In the genomic region with DNA sequence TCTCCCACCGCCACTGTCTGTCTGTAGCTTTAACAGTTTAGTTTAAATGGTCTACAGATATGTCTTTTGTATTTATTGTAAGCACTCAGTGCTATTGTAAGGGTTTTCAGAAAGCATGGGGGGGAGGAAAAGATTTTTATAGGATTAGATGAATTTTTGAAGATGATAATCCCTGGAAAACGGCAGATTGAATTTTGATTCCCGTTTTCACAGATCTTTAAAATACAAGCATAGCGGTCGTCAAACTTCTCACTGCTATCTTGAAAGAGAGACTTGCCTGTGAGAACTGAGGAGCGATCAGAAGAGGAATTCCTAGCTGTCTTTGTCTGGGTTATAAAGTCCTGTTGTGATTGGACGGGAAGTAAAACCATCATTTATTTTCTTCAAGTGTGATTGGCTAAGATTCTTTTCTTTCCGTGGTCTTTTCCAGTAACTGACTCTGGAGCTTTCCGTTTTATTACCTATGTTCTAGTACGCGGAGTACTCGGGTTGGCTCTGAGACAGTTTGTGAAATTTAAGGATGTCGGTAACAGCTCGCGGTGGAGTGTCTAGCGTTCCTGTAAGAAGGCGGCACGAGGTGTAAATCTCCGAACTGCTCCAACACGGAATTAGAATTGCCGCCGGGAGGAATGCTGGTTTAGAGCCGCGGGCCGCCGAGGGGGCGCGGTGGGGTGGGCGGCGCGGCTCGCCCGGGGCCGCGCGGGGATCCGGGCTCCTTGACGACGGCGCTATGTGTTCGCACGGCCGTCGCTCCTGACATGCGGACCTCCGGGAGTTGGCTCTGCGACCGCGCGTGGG, we compare ENCODE assay signal across 9 mouse cellular contexts. TPM values are rescaled to one million over a fixed set of nuclear protein-coding genes. Genes with fewer than 3 reads are reported as not detected.
DNase-seq lines count a peak whose midpoint lies in the region; ATAC-seq and TF ChIP-seq lines count a peak whose summit lies in the region.
"Had no signal": no experiment of that assay in that cellular context is flagged by ENCODE, and none has a peak within 500 bp of the region (broad histone marks: within the 10 kb centered on the region; RNA-seq: fewer than 3 reads in every experiment).

No protein-coding gene starts in this region.

- peak; percentile 82 for DNase-seq in Muller cell, postnatal 12 days (ENCODE audit: inconsistent ontology term)
- peak; percentile 70 for DNase-seq in forelimb bud, embryonic 11.5 days (ENCODE audit: low read depth, low spot score)
- DNase-seq in layer of hippocampus, adult 2 months (ENCODE audit: low spot score in 2 of 2): peak; percentile 28 to 46
- peak; percentile 72 to 84 for DNase-seq in right cerebral cortex, postnatal 36 days (ENCODE audit: low spot score in 2 of 2)
- no peak for DNase-seq in natural killer cell, adult 2 months (ENCODE audit: low spot score in 2 of 2)

- H3K4me1 ChIP-seq in bone marrow macrophage, adult 2 months (ENCODE audit: control insufficient read depth, insufficient read depth, low read length): peaks cover 38% of the 10 kb centered on the region
- peaks cover 13% of the 10 kb centered on the region for H3K4me1 ChIP-seq in lung, embryonic 16.5 days (replicated peaks; ENCODE audit: control insufficient read depth, insufficient read depth, low read length)

- H3K27ac ChIP-seq in bone marrow macrophage, adult 2 months (ENCODE audit: insufficient read depth, low read depth, low read length): peak overlapping the region; percentile 18
- H3K27ac ChIP-seq in layer of hippocampus, adult 2 months: peak overlapping the region; percentile 89
- peak overlapping the region; percentile 47 for H3K27ac ChIP-seq in lung, embryonic 16.5 days (ENCODE audit: low read length)
- H3K27ac ChIP-seq: macrophage had no signal

- no peaks in the 10 kb centered on the region for H3K27me3 ChIP-seq in lung, embryonic 16.5 days (ENCODE audit: control insufficient read depth, insufficient read depth, low read depth, low read length)

- no peaks in the 10 kb centered on the region for H3K36me3 ChIP-seq in lung, embryonic 16.5 days (ENCODE audit: control insufficient read depth, insufficient read depth, low read length)

- H3K4me3 ChIP-seq in bone marrow macrophage, adult 2 months (ENCODE audit: insufficient read depth, low read length): peak overlapping the region; percentile 93
- H3K4me3 ChIP-seq in layer of hippocampus, adult 2 months: peak overlapping the region; percentile 71
- H3K4me3 ChIP-seq in lung, embryonic 16.5 days (ENCODE audit: low read length): peak overlapping the region; percentile 87

- TF ChIP-seq CTCF in bone marrow macrophage, adult 2 months (IDR thresholded peaks at IDR 0.05; ENCODE audit: low read depth, low read length): no peak
- TF ChIP-seq CTCF in layer of hippocampus, adult 2 months (conservative IDR thresholded peaks at IDR 0.05): no peak

- no peak for TF ChIP-seq POLR2A in bone marrow macrophage, adult 2 months (IDR thresholded peaks at IDR 0.05; ENCODE audit: borderline replicate concordance, low read depth, low read length)

- H3K9me3 ChIP-seq in lung, embryonic 16.5 days (ENCODE audit: control insufficient read depth, low read length): no peaks in the 10 kb centered on the region

- H3K4me2 ChIP-seq in lung, embryonic 16.5 days (ENCODE audit: low read depth, low read length): peak overlapping the region; percentile 84

- 2% methylated on average over 50 of the region's 50 CpGs for WGBS in lung, embryonic 16.5 days

- peak overlapping the region; percentile 81 for H3K9ac ChIP-seq in lung, embryonic 16.5 days (ENCODE audit: low read length)

- peak; percentile 10 to 31; a peak in 2 of 4 replicates for ATAC-seq in hematopoietic stem cell, adult 5-6 weeks (replicated peaks in 1 of 2; ENCODE audit: insufficient read depth in 1 of 2, low FRiP score in 2 of 2, low TSS enrichment in 1 of 2, low read depth in 1 of 2, poor library complexity in 2 of 2, severe bottlenecking in 2 of 2)
- ATAC-seq in lung, embryonic 16.5 days (ENCODE audit: low read depth): peak; percentile 78

RNA-seq across cellular contexts. Expression of a gene that starts 29.5 kb away (rescaled TPM):
- polyA plus RNA-seq in bone marrow macrophage, adult 2 months (2012; ENCODE audit: insufficient read depth, insufficient read length, missing spikeins): 62.9 and 69.2 TPM in 2 replicates
- total RNA-seq in hematopoietic stem cell, adult 5-6 weeks (2017): 19.4 and 20.2 TPM in 2 replicates
- total RNA-seq in layer of hippocampus, adult 2 months (2021): 10 to 100 TPM; 18.3 to 21.9 TPM
- 37.9 and 38.6 TPM in 2 replicates for polyA plus RNA-seq in lung, embryonic 16.5 days (2015; fragmentation: Nextera tagmentation; extraction: Ambion mirVana)

RNA-seq across cellular contexts. Expression of a gene that starts 30.3 kb away (rescaled TPM):
- polyA plus RNA-seq in bone marrow macrophage, adult 2 months (2012; ENCODE audit: insufficient read depth, insufficient read length, missing spikeins): 66.2 and 69.2 TPM in 2 replicates
- total RNA-seq in hematopoietic stem cell, adult 5-6 weeks (2017): 167 and 227 TPM in 2 replicates
- total RNA-seq in layer of hippocampus, adult 2 months (2021): 100 to 1,000 TPM; 106 to 111 TPM
- polyA plus RNA-seq in lung, embryonic 16.5 days (2015; fragmentation: Nextera tagmentation; extraction: Ambion mirVana): 28.4 and 29.0 TPM in 2 replicates

Comparison
In these comparisons a context has a peak if more than half of its experiments do, and no peak if none do; other contexts are left out.
1. DNase-seq: peak in Muller cell, postnatal 12 days (single experiment), forelimb bud, embryonic 11.5 days (single experiment), layer of hippocampus, adult 2 months (2 of 2) and right cerebral cortex, postnatal 36 days (2 of 2); none in natural killer cell, adult 2 months (0 of 2).
2. H3K27ac ChIP-seq: peak in every context shown above with its lines; median percentile 89 in layer of hippocampus, adult 2 months; 47 in lung, embryonic 16.5 days; 18 in bone marrow macrophage, adult 2 months.
3. Peak in every context shown above with its lines, with median percentiles within 50 percentile points of each other: H3K4me3 ChIP-seq.